Mouse (Mus musculus): ENCODE measurements around the gene Zgpat. TPM values are rescaled to one million over a fixed set of nuclear protein-coding genes. Genes with fewer than 3 reads are reported as not detected.

Zgpat gene
- polyA plus RNA-seq, 1 experiment from 2014 or later = 36.9 TPM

GRCm38 (mm10) chr2:181370001-181370400, 5.3 kb downstream of the Zgpat start:
- DNase-seq (ENCODE audit: low spot score) = no peak
- 91% methylated on average over 5 of the region's 5 CpGs for WGBS

GRCm38 (mm10) chr2:181375787-181376186, 11.1 kb downstream of the Zgpat start:
- Histone ChIP-seq H3K4me3 (no peak overlapping the region), H3K27me3 (ENCODE audit: insufficient read depth, poor library complexity, severe bottlenecking) (no peaks in the 10 kb centered on the region), H3K27ac (no peak overlapping the region), H3K4me1 (no peaks in the 10 kb centered on the region), H3K36me3 (peaks cover 33% of the 10 kb centered on the region), H3K9me3 (no peaks in the 10 kb centered on the region)
- WGBS = 91% methylated on average over 2 of the region's 2 CpGs
- no peak for DNase-seq (ENCODE audit: low spot score)

More at GRCm38 (mm10) chr2:181370001-181370400, 5.3 kb downstream of the Zgpat start:
- peaks cover 23% of the 10 kb centered on the region for H3K36me3 ChIP-seq
- peaks cover 22% of the 10 kb centered on the region for H3K4me1 ChIP-seq
- H3K27me3 ChIP-seq (ENCODE audit: insufficient read depth, poor library complexity, severe bottlenecking) = no peaks in the 10 kb centered on the region
- H3K9me3 ChIP-seq = no peaks in the 10 kb centered on the region
- H3K4me3 ChIP-seq = no peak overlapping the region
- no peak overlapping the region for H3K27ac ChIP-seq

GRCm38 (mm10) chr2:181377230-181377629, 12.5 kb downstream of the Zgpat start:
- 70% methylated on average over 2 of the region's 2 CpGs for WGBS
- Histone ChIP-seq H3K36me3 (peaks cover 42% of the 10 kb centered on the region), H3K27ac (no peak overlapping the region), H3K27me3 (ENCODE audit: insufficient read depth, poor library complexity, severe bottlenecking) (no peaks in the 10 kb centered on the region), H3K9me3 (no peaks in the 10 kb centered on the region), H3K4me1 (no peaks in the 10 kb centered on the region), H3K4me3 (no peak overlapping the region)
- DNase-seq (ENCODE audit: low spot score) = no peak

GRCm38 (mm10) chr2:181378701-181379100, 14.0 kb downstream of the Zgpat start:
- no peaks in the 10 kb centered on the region for H3K27me3 ChIP-seq (ENCODE audit: insufficient read depth, poor library complexity, severe bottlenecking)
- peaks cover 57% of the 10 kb centered on the region for H3K36me3 ChIP-seq
- H3K27ac ChIP-seq = no peak overlapping the region
- DNase-seq (ENCODE audit: low spot score) = no peak
- 84% methylated on average over 5 of the region's 5 CpGs for WGBS
- H3K4me1 ChIP-seq = no peaks in the 10 kb centered on the region; the same call in 1 of the 2 replicates
- H3K9me3 ChIP-seq = no peaks in the 10 kb centered on the region
- H3K4me3 ChIP-seq = no peak overlapping the region

- WGBS = 93% methylated on average over 12 of the region's 12 CpGs
Observed at GRCm38 (mm10) chr2:181379778-181380177, 15.1 kb downstream of the Zgpat start, which contains the start of gene Lime1. Gene Lime1 (plus strand): TSS chr2:181380078.

GRCm38 (mm10) chr2:181380251-181380650, 15.5 kb downstream of the Zgpat start:
- WGBS = 88% methylated on average over 5 of the region's 5 CpGs
- Histone ChIP-seq H3K4me3 (no peak overlapping the region), H3K27me3 (ENCODE audit: insufficient read depth, poor library complexity, severe bottlenecking) (no peaks in the 10 kb centered on the region), H3K36me3 (peaks cover 72% of the 10 kb centered on the region), H3K27ac (no peak overlapping the region), H3K9me3 (no peaks in the 10 kb centered on the region), H3K4me1 (no peaks in the 10 kb centered on the region; the same call in 1 of the 2 replicates)
- no peak for DNase-seq (ENCODE audit: low spot score)

More at GRCm38 (mm10) chr2:181379778-181380177, 15.1 kb downstream of the Zgpat start, which contains the start of gene Lime1:
- Histone ChIP-seq H3K9me3 (no peaks in the 10 kb centered on the region), H3K4me3 (no peak within 1 kb of the TSS), H3K27ac (no peak within 1 kb of the TSS), H3K4me1 (no peaks in the 10 kb centered on the region; the same call in 1 of the 2 replicates), H3K27me3 (ENCODE audit: insufficient read depth, poor library complexity, severe bottlenecking) (no peaks in the 10 kb centered on the region), H3K36me3 (peaks cover 67% of the 10 kb centered on the region)
- no peak for DNase-seq (ENCODE audit: low spot score)

- Histone ChIP-seq H3K27ac (no peak overlapping the region), H3K27me3 (ENCODE audit: insufficient read depth, poor library complexity, severe bottlenecking) (no peaks in the 10 kb centered on the region), H3K36me3 (peaks cover 79% of the 10 kb centered on the region)
Observed at GRCm38 (mm10) chr2:181381107-181381506, 16.4 kb downstream of the Zgpat start.

GRCm38 (mm10) chr2:181381631-181382306, 17.0 kb downstream of the Zgpat start:
- 92% methylated on average over 6 of the region's 6 CpGs for WGBS

More at GRCm38 (mm10) chr2:181381107-181381506, 16.4 kb downstream of the Zgpat start:
- 83% methylated on average over 5 of the region's 5 CpGs for WGBS
- no peak overlapping the region for H3K4me3 ChIP-seq
- no peak for DNase-seq (ENCODE audit: low spot score)
- no peaks in the 10 kb centered on the region for H3K9me3 ChIP-seq
- H3K4me1 ChIP-seq = no peaks in the 10 kb centered on the region; the same call in 1 of the 2 replicates

GRCm38 (mm10) chr2:181384463-181384862, 19.7 kb downstream of the Zgpat start:
- Histone ChIP-seq H3K4me1 (no peaks in the 10 kb centered on the region; the same call in 1 of the 2 replicates), H3K36me3 (peaks cover 79% of the 10 kb centered on the region), H3K9me3 (no peaks in the 10 kb centered on the region), H3K4me3 (no peak overlapping the region), H3K27ac (no peak overlapping the region), H3K27me3 (ENCODE audit: insufficient read depth, poor library complexity, severe bottlenecking) (no peaks in the 10 kb centered on the region)
- DNase-seq (ENCODE audit: low spot score) = no peak
- 81% methylated on average over 7 of the region's 7 CpGs for WGBS

More at GRCm38 (mm10) chr2:181381631-181382306, 17.0 kb downstream of the Zgpat start:
- Histone ChIP-seq H3K36me3 (peaks cover 86% of the 10 kb centered on the region), H3K4me1 (no peaks in the 10 kb centered on the region; the same call in 1 of the 2 replicates), H3K27ac (no peak overlapping the region), H3K9me3 (no peaks in the 10 kb centered on the region), H3K4me3 (no peak overlapping the region), H3K27me3 (ENCODE audit: insufficient read depth, poor library complexity, severe bottlenecking) (no peaks in the 10 kb centered on the region)
- no peak for DNase-seq (ENCODE audit: low spot score)

GRCm38 (mm10) chr2:181384919-181385391, 20.2 kb downstream of the Zgpat start:
- H3K27me3 ChIP-seq (ENCODE audit: insufficient read depth, poor library complexity, severe bottlenecking) = no peaks in the 10 kb centered on the region
- H3K4me3 ChIP-seq = no peak overlapping the region
- H3K36me3 ChIP-seq = peaks cover 77% of the 10 kb centered on the region
- no peaks in the 10 kb centered on the region; the same call in 1 of the 2 replicates for H3K4me1 ChIP-seq
- 82% methylated on average over 4 of the region's 4 CpGs for WGBS
- no peak for DNase-seq (ENCODE audit: low spot score)
- no peak overlapping the region for H3K27ac ChIP-seq
- H3K9me3 ChIP-seq = no peaks in the 10 kb centered on the region

GRCm38 (mm10) chr2:181385885-181386284, 21.2 kb downstream of the Zgpat start:
- Histone ChIP-seq H3K4me1 (no peaks in the 10 kb centered on the region; the same call in 1 of the 2 replicates), H3K27ac (no peak overlapping the region), H3K36me3 (peaks cover 77% of the 10 kb centered on the region), H3K27me3 (ENCODE audit: insufficient read depth, poor library complexity, severe bottlenecking) (no peaks in the 10 kb centered on the region), H3K4me3 (no peak overlapping the region), H3K9me3 (no peaks in the 10 kb centered on the region)
- no peak for DNase-seq (ENCODE audit: low spot score)
- 76% methylated on average over 3 of the region's 3 CpGs for WGBS

- Histone ChIP-seq H3K9me3 (no peaks in the 10 kb centered on the region), H3K36me3 (peaks cover 77% of the 10 kb centered on the region), H3K27me3 (ENCODE audit: insufficient read depth, poor library complexity, severe bottlenecking) (no peaks in the 10 kb centered on the region), H3K4me3 (no peak overlapping the region), H3K27ac (no peak overlapping the region), H3K4me1 (no peaks in the 10 kb centered on the region; the same call in 1 of the 2 replicates)
- no peak for DNase-seq (ENCODE audit: low spot score)
- WGBS = 84% methylated on average over 3 of the region's 4 CpGs
Observed at GRCm38 (mm10) chr2:181386663-181387210, 22.0 kb downstream of the Zgpat start.
